Mouse (Mus musculus) stomach, postnatal 0 days (tissue): ENCODE data around the gene E4f1.

Source experiments
- CTCF ChIP-seq: IDR thresholded peaks from 2 replicates; pipeline ENCODE4 v1.5.1; 2016; ENCODE audit warnings: antibody characterized with exemption, low read depth, mild to moderate bottlenecking, moderate library complexity
- EP300 ChIP-seq: optimal IDR thresholded peaks from 2 replicates; pipeline ENCODE3; 2016; ENCODE audit warnings: antibody characterized with exemption

DNA sequence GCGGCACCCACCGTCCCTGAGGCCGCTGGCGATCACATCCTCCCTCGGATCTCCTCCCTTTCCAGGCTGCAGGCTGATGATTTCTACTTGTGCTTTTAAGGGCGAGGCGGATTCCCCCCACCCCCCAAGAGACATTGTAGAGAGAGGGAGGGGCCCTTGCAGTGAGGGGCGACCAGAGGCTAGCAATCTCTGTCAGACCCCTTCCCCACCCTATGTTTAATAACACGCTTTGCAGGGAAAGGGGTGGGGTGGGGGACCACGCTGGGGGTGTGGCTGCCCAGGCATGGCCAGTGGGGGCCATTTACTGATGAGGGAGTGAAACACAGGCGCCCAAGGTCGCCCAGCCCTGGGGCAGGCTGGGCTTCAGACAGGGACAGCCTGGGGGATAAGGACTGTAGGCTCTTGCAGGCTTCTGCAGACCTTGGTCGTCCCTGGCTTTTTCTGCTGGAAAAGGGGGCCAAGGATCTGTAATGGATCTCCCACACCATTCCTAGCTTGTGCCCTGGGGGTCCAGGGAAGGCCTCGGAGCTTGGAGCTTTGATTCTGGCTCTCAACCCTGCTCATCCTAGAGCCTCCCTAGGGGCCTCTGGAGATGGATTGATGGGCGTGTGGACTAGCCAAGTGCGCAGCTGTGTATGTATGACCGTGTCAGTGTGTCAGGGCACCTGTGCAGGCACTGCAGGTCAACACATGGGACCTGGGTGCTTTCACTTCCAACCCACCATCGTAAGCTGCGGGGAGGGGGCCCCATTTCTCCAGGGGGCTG lies 19.3 kb upstream of the E4f1 start:
- TF ChIP-seq CTCF, result no peak
- TF ChIP-seq EP300, result no peak
